Mouse (Mus musculus) ES-Bruce4 (cell line): ENCODE results near the gene Sertad1. TPM values are rescaled to one million over a fixed set of nuclear protein-coding genes. Genes with fewer than 3 reads are reported as not detected.

Experiments used
- H3K27ac ChIP-seq: 2 replicates; pipeline ENCODE4 v1.5.1; 2012; ENCODE audit warnings: low read length, inconsistent platforms; ENCODE audit not compliant: insufficient read depth
- H3K27me3 ChIP-seq: 2 replicates; pipeline ENCODE4 v1.6.1; 2012; ENCODE audit warnings: mild to moderate bottlenecking, low read length, inconsistent platforms; ENCODE audit not compliant: control insufficient read depth, poor library complexity, insufficient read depth, severe bottlenecking
- H3K36me3 ChIP-seq: 2 replicates; pipeline ENCODE4 v1.6.1; 2012; ENCODE audit warnings: inconsistent platforms, mild to moderate bottlenecking, low read length, moderate library complexity; ENCODE audit not compliant: control insufficient read depth, poor library complexity, insufficient read depth, severe bottlenecking
- H3K4me1 ChIP-seq: one replicate; pipeline ENCODE4 v1.8.1; 2011; ENCODE audit warnings: low read length; ENCODE audit not compliant: control insufficient read depth, insufficient read depth
- H3K4me3 ChIP-seq: 2 replicates; pipeline ENCODE4 v1.5.1; 2011; ENCODE audit warnings: low read depth, mild to moderate bottlenecking, low read length
- H3K9ac ChIP-seq: 2 replicates; pipeline ENCODE4 v1.6.1; 2012; ENCODE audit warnings: low read depth, mild to moderate bottlenecking, inconsistent platforms; ENCODE audit not compliant: poor library complexity, severe bottlenecking
- H3K9me3 ChIP-seq: replicated peaks from 2 replicates; pipeline ENCODE4 v1.6.1; 2012; ENCODE audit warnings: mild to moderate bottlenecking, low read length, inconsistent platforms; ENCODE audit not compliant: control insufficient read depth, poor library complexity, insufficient read depth, severe bottlenecking
- CTCF ChIP-seq: IDR thresholded peaks from one replicate; pipeline ENCODE4 v1.8.1; 2011; ENCODE audit warnings: low read depth, low read length
- EP300 ChIP-seq: IDR thresholded peaks from 2 replicates; pipeline ENCODE4 v1.6.1; 2011; ENCODE audit warnings: low read depth, low read length; ENCODE audit not compliant: insufficient read depth
- POLR2A ChIP-seq: IDR thresholded peaks from one replicate; pipeline ENCODE4 v1.8.1; 2011; ENCODE audit warnings: low read length; ENCODE audit not compliant: insufficient read depth
- polyA plus RNA-seq: library from polyadenylated mRNA; stranded (reverse); fragments of >200 nt; gene quantifications from 2 replicates; pipeline ENCODE4 v1.2.4, GENCODE M21; 2011; ENCODE audit warnings: low read depth; ENCODE audit not compliant: missing spikeins, insufficient read depth, insufficient read length

The Sertad1 gene
- polyA plus RNA-seq, 1 experiment, result 8.0 TPM

GRCm38 (mm10) chr7:27483860-27484259, 2.9 kb upstream of the Sertad1 start:
- TF ChIP-seq POLR2A (no peak), CTCF (no peak), EP300 (no peak)
- Histone ChIP-seq H3K4me1 (peaks cover 5% of the 10 kb centered on the region), H3K4me3 (peak overlapping the region; percentile 60), H3K27ac (0 out of 2 replicates have a peak overlapping the region, but pooled peaks have one; percentile 7), H3K9ac (no peak overlapping the region), H3K9me3 (no peaks in the 10 kb centered on the region), H3K36me3 (no peaks in the 10 kb centered on the region), H3K27me3 (no peaks in the 10 kb centered on the region)

DNA sequence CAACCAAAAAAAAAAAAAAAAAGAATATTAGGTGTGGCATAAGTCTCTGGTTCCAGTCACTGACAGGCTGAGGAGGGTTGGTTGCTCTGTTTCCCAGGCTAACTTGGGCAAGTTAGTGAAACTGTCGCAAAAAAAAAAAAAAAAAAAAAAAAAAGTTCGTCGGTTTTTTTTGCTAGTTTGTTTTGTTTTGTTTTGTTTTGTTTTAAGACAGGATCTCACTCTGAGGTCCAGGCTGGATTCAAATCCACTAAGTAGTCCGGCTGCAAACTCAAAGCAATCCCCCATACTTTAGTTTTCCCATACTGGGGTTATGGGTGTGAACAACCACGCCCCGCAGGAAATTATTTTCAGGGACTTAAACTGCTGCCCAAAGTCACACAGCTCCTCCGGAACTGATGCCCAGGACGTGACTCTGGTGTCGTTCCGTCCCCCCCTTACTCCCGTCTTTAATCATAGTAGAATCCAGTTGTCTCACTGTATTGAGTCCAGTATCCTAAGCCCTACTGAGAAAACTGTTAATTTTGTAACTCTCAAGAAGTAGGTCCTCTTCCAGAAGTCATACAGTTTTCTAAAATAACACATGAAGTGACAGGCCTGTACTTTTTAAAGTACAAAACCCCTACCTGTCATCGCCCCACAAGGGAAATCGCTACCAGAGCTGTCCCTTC, 474 bp upstream of the Sertad1 start:
- H3K4me3 ChIP-seq, result peak overlapping the region; percentile 45
- TF ChIP-seq EP300 (no peak), CTCF (no peak)
- no peaks in the 10 kb centered on the region for H3K27me3 ChIP-seq
- H3K9ac ChIP-seq, result 0 out of 2 replicates have a peak overlapping the region, but pooled peaks have one; percentile 15
- no peaks in the 10 kb centered on the region for H3K9me3 ChIP-seq
- peaks cover 7% of the 10 kb centered on the region for H3K4me1 ChIP-seq
- 0 out of 2 replicates have a peak overlapping the region, but pooled peaks have one; percentile 13 for H3K27ac ChIP-seq
- H3K36me3 ChIP-seq, result peaks cover 2% of the 10 kb centered on the region; the same call in 1 of the 2 replicates

DNA sequence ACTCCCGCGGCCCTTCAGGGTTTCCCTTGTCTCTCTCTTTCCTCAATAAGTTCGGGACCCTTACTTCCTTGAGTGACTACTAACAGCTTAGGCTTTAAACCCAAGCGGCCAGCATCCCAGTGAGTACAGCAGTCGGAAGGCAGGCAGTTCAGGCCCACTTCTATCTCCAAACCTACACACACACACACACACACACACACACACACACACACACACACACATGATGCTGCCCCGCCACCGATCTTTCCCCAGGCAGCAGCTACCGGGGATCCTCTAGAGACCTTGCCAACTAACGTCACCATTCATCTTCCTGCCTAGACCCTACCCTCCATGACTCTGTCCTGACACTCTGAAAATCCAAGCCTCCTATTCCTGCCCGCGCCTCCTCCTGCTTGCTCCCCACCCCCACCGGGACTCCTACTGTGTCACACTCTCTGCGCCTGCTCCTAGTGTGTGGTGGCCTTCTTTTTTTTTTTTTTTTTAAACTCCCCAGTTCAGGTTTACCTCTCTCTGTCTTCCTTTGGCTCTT, 1.1 kb downstream of the Sertad1 start:
- peak overlapping the region; percentile 61 for H3K4me3 ChIP-seq
- peak overlapping the region; percentile 97 for H3K9ac ChIP-seq
- peaks cover 12% of the 10 kb centered on the region for H3K4me1 ChIP-seq
- H3K9me3 ChIP-seq, result no peaks in the 10 kb centered on the region
- H3K36me3 ChIP-seq, result peaks cover 2% of the 10 kb centered on the region; the same call in 1 of the 2 replicates
- H3K27me3 ChIP-seq, result no peaks in the 10 kb centered on the region
- TF ChIP-seq POLR2A (no peak), EP300 (no peak), CTCF (no peak)
- H3K27ac ChIP-seq, result peak overlapping the region; percentile 85

- 0 out of 2 replicates have a peak overlapping the region, but pooled peaks have one; percentile 0 for H3K4me3 ChIP-seq
- H3K36me3 ChIP-seq, result peaks cover 2% of the 10 kb centered on the region; the same call in 1 of the 2 replicates
- H3K4me1 ChIP-seq, result peaks cover 12% of the 10 kb centered on the region
- TF ChIP-seq CTCF (no peak), POLR2A (no peak), EP300 (no peak)
- no peaks in the 10 kb centered on the region for H3K9me3 ChIP-seq
- peak overlapping the region; percentile 56 for H3K9ac ChIP-seq
- H3K27ac ChIP-seq, result no peak overlapping the region
- no peaks in the 10 kb centered on the region for H3K27me3 ChIP-seq
Observed at GRCm38 (mm10) chr7:27489270-27489869, 2.7 kb downstream of the Sertad1 start.

- TF ChIP-seq POLR2A (no peak), EP300 (no peak), CTCF (no peak)
- H3K27me3 ChIP-seq, result no peaks in the 10 kb centered on the region
- peaks cover 12% of the 10 kb centered on the region for H3K4me1 ChIP-seq
Observed at GRCm38 (mm10) chr7:27490227-27490542, 3.5 kb downstream of the Sertad1 start.

More at GRCm38 (mm10) chr7:27490227-27490542, 3.5 kb downstream of the Sertad1 start:
- Histone ChIP-seq H3K36me3 (peaks cover 2% of the 10 kb centered on the region; the same call in 1 of the 2 replicates), H3K4me3 (peak overlapping the region; percentile 49), H3K9me3 (no peaks in the 10 kb centered on the region), H3K27ac (peak overlapping the region; percentile 75), H3K9ac (peak overlapping the region; percentile 56)
